Mouse (Mus musculus) heart, embryonic 13.5 days (tissue): ENCODE measurements around the gene Crybb3. TPM values are rescaled to one million over a fixed set of nuclear protein-coding genes. Genes with fewer than 3 reads are reported as not detected.
A peak's percentile ranks its signal among the peaks of the same experiment; 100 is the strongest.

ENCODE experiments used
- ATAC-seq: fragments of 200-750 bp; cut with Nextera tagmentation; 2 replicates; pipeline ENCODE4 v1.8.0; 2017; ENCODE audit warnings: moderate TSS enrichment; ENCODE audit not compliant: insufficient number of reproducible peaks, low FRiP score, low TSS enrichment; ENCODE audit errors: extremely low read depth
- H3K27ac ChIP-seq: fragments of 300-500 bp; sonication (generic); replicated peaks from 2 replicates; pipeline ENCODE4 v1.5.1; 2015; ENCODE audit warnings: moderate library complexity, mild to moderate bottlenecking, inconsistent platforms
- H3K27me3 ChIP-seq: fragments of 300-500 bp; sonication (generic); replicated peaks from 2 replicates; pipeline ENCODE4 v1.6.1; 2015; ENCODE audit warnings: mild to moderate bottlenecking, inconsistent platforms
- H3K36me3 ChIP-seq: fragments of 300-500 bp; sonication (generic); 2 replicates; pipeline ENCODE4 v1.6.1; 2015; ENCODE audit warnings: mild to moderate bottlenecking, inconsistent platforms
- H3K4me1 ChIP-seq: fragments of 300-500 bp; sonication (generic); 2 replicates; pipeline ENCODE4 v1.6.1; 2015; ENCODE audit warnings: inconsistent platforms
- H3K4me2 ChIP-seq: fragments of 300-500 bp; sonication (generic); 2 replicates; pipeline ENCODE4 v1.6.1; 2015; ENCODE audit warnings: inconsistent platforms, mild to moderate bottlenecking, moderate library complexity
- H3K4me3 ChIP-seq: fragments of 300-500 bp; sonication (generic); 2 replicates; pipeline ENCODE4 v1.5.1; 2015; ENCODE audit warnings: moderate library complexity, mild to moderate bottlenecking, inconsistent platforms
- H3K9ac ChIP-seq: fragments of 300-500 bp; sonication (generic); 2 replicates; pipeline ENCODE4 v1.6.1; 2015; ENCODE audit warnings: inconsistent platforms, mild to moderate bottlenecking, moderate library complexity
- H3K9me3 ChIP-seq: fragments of 300-500 bp; sonication (generic); 2 replicates; pipeline ENCODE4 v1.6.1; 2016; ENCODE audit warnings: inconsistent platforms
- WGBS: fragments of 180-500 bp; shearing (Covaris S2); methylation state at CpG from one replicate; pipeline ENCODE4 v1.1.7; 2015; ENCODE audit warnings: mixed read lengths; 5-methylcytosine and 5-hydroxymethylcytosine counted together
- polyA plus RNA-seq: library from polyadenylated mRNA; unstranded; fragments of >200 nt; fragmentation: Nextera tagmentation; extraction: Ambion mirVana; gene quantifications from 2 replicates; pipeline ENCODE4 v1.2.1, GENCODE M21; 2015

The Crybb3 gene
- 0.86 and 0.93 TPM in 2 replicates for polyA plus RNA-seq

DNA sequence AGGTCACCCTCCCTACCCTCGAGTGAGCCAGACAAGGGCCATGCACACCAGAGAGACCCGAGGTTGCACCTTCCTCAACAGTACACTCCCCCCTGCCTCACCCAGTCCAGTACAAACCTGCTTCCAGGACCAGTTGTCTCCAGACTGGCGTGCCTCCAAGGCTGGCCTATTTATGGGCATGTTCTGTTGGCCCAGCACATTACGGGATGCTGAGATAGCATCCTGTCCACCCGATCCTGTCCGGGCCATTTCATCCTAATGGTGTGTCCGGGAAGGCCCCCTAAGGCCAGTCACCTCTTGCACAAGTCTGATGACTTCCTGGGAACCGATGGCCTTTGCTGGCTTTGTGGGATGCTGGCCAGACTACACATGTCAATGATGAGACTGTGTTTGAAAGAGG, at the start of gene Crybb3:
Crybb3 (minus strand) TSS at position 146 of the 400 bp plus-strand sequence.
- peak within 1 kb of the TSS; percentile 60 for H3K4me2 ChIP-seq
- peaks cover 27% of the 10 kb centered on the region for H3K4me1 ChIP-seq
- peaks cover 7% of the 10 kb centered on the region; the same call in 1 of the 2 replicates for H3K9me3 ChIP-seq
- peak within 1 kb of the TSS; percentile 54; the same call in 1 of the 2 replicates for H3K9ac ChIP-seq
- 0 out of 2 replicates have a peak, but pooled peaks have one; percentile 22 for ATAC-seq
- H3K36me3 ChIP-seq = peaks cover 7% of the 10 kb centered on the region; the same call in 1 of the 2 replicates
- 55% methylated on average over 8 of the region's 8 CpGs for WGBS
- peaks cover 22% of the 10 kb centered on the region for H3K27me3 ChIP-seq
- H3K4me3 ChIP-seq = no peak within 1 kb of the TSS
- peak within 1 kb of the TSS; percentile 45 for H3K27ac ChIP-seq

DNA sequence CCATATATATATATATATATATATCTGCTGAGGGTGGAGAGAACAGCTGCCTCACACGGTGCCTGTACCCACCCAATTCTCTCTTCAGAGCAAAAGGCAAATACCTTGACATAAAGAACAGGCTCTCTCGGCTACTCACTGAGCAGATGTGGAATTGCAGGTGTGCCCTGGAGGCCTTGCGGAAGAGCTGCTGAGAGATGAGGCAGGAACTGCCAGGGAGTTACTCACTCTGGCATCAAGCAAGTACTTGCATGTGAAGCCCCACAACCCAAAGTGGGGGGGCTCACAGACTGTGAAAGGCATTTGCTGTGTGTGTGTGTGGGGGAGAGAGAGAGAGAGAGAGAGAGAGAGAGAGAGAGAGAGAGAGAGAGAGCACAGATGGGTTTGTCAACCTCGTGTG, 47.0 kb upstream of the Crybb3 start:
- peaks cover 77% of the 10 kb centered on the region for H3K4me1 ChIP-seq
- WGBS = 64% methylated on average over 4 of the region's 4 CpGs
- H3K9me3 ChIP-seq = no peaks in the 10 kb centered on the region
- no peak overlapping the region for H3K4me2 ChIP-seq
- H3K9ac ChIP-seq = peak overlapping the region; percentile 24; the same call in 1 of the 2 replicates
- H3K27ac ChIP-seq = no peak overlapping the region
- H3K36me3 ChIP-seq = peaks cover 29% of the 10 kb centered on the region
- no peak overlapping the region for H3K4me3 ChIP-seq
- no peak for ATAC-seq
- H3K27me3 ChIP-seq = no peaks in the 10 kb centered on the region

DNA sequence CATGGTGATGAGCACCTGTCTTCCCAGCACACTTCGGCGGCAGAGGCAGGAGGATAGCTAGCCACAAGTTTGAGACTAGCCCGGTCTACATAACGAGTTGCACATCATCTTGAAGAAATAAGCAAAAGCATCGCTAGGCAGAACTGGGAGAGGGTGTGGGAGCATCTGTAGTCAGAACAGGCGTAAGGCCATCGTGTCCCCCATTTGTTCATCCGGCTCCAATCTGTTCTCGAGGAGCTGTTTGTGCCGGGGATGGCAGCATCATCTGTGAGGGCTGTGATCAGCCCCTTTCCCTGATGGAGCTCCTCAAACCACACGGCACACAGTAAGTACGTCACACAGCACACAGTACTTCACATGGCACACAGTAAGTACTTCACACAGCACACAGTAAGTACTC, 45.1 kb upstream of the Crybb3 start:
- H3K27ac ChIP-seq = no peak overlapping the region
- peaks cover 77% of the 10 kb centered on the region for H3K4me1 ChIP-seq
- H3K4me2 ChIP-seq = no peak overlapping the region
- no peaks in the 10 kb centered on the region for H3K27me3 ChIP-seq
- no peaks in the 10 kb centered on the region for H3K9me3 ChIP-seq
- no peak overlapping the region for H3K9ac ChIP-seq
- 87% methylated on average over 12 of the region's 12 CpGs for WGBS
- ATAC-seq = no peak
- H3K4me3 ChIP-seq = no peak overlapping the region
- H3K36me3 ChIP-seq = peaks cover 25% of the 10 kb centered on the region

DNA sequence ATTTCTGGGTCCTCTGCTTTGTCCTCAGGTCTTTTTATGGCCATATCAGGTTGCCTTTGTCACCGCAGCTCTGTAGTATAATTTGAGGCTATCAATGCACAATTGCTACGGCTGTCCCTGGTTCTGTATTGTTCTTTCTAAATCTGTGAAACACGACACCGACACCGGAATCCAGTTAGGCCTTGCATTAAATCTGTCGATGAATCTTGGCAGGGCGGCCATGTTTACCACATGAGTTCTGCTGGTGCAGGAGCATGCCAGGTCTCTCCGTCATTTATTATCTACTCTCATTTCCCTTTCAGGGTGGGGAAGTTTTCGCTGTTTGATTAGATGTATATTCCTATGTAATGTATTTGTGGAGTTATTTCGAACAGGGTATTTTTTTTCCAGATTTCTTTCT, 42.3 kb upstream of the Crybb3 start:
- no peak for ATAC-seq
- Histone ChIP-seq H3K27me3 (no peaks in the 10 kb centered on the region), H3K4me2 (no peak overlapping the region), H3K9ac (no peak overlapping the region; the same call in 1 of the 2 replicates), H3K9me3 (no peaks in the 10 kb centered on the region), H3K4me1 (peaks cover 81% of the 10 kb centered on the region), H3K36me3 (peaks cover 19% of the 10 kb centered on the region), H3K27ac (peak overlapping the region; percentile 61), H3K4me3 (no peak overlapping the region)
- WGBS = 59% methylated on average over 10 of the region's 10 CpGs

DNA sequence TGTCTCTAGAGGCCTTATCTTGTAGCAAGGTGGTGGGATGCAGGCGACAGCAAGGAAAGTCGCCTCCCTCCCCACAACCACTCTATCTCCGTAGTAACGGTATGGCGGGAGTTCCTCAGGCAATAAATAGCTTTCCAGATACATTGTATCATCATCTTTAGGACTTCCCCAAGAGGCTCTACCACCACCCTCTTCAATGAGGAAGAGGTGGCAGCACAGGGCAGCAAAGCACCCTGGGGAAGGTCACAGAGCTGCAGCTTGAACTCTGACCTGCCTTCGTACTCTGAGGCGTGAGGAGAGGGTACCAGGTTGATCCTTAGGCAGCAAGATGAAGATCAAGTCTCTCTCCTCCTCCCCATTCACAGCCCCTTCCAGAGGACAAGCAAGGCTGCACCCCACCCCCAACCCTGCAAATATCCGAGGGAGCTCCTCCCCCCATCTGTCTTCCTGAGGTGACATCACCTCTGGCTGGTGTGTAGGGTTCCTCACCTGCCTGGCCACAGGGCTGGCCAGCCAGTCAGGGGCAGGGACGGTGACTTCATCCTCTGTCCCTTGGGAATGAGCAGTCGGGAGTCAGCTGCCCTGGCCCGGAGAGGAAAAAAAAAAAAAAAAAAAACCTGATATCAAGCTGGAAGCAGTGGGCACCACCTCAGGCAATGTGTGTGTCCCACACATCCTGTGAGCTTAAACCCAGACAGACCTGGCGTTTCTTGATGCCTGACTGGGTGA, 41.1 kb upstream of the Crybb3 start:
- no peaks in the 10 kb centered on the region for H3K27me3 ChIP-seq
- H3K27ac ChIP-seq = peak overlapping the region; percentile 61
- H3K36me3 ChIP-seq = peaks cover 18% of the 10 kb centered on the region; the same call in 1 of the 2 replicates
- 17% methylated on average over 12 of the region's 12 CpGs for WGBS
- H3K9me3 ChIP-seq = no peaks in the 10 kb centered on the region
- H3K4me3 ChIP-seq = no peak overlapping the region
- H3K9ac ChIP-seq = peak overlapping the region; percentile 45
- peaks cover 80% of the 10 kb centered on the region for H3K4me1 ChIP-seq
- peak overlapping the region; percentile 34 for H3K4me2 ChIP-seq
- ATAC-seq = peak; percentile 39; the same call in 1 of the 2 replicates

DNA sequence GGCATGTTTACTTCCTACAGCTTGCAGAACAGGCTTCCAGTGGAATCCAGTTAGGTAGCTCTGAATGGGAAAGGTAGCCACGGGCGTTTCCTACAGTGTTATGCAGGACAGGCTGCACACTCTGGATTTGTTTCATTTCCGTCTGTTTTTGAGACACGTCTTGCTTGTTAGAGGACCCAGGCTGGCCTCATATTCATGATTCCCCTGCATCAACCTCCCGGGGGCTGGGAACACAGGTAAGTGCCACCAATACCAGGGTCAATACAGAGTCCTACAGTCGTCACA, 40.1 kb upstream of the Crybb3 start:
- peak overlapping the region; percentile 12 for H3K9ac ChIP-seq
- 63% methylated on average over 6 of the region's 6 CpGs for WGBS
- no peak overlapping the region for H3K4me2 ChIP-seq
- no peaks in the 10 kb centered on the region for H3K9me3 ChIP-seq
- H3K27me3 ChIP-seq = no peaks in the 10 kb centered on the region
- ATAC-seq = no peak
- no peak overlapping the region for H3K4me3 ChIP-seq
- H3K27ac ChIP-seq = peak overlapping the region; percentile 61
- peaks cover 82% of the 10 kb centered on the region for H3K4me1 ChIP-seq
- H3K36me3 ChIP-seq = peaks cover 11% of the 10 kb centered on the region; the same call in 1 of the 2 replicates

DNA sequence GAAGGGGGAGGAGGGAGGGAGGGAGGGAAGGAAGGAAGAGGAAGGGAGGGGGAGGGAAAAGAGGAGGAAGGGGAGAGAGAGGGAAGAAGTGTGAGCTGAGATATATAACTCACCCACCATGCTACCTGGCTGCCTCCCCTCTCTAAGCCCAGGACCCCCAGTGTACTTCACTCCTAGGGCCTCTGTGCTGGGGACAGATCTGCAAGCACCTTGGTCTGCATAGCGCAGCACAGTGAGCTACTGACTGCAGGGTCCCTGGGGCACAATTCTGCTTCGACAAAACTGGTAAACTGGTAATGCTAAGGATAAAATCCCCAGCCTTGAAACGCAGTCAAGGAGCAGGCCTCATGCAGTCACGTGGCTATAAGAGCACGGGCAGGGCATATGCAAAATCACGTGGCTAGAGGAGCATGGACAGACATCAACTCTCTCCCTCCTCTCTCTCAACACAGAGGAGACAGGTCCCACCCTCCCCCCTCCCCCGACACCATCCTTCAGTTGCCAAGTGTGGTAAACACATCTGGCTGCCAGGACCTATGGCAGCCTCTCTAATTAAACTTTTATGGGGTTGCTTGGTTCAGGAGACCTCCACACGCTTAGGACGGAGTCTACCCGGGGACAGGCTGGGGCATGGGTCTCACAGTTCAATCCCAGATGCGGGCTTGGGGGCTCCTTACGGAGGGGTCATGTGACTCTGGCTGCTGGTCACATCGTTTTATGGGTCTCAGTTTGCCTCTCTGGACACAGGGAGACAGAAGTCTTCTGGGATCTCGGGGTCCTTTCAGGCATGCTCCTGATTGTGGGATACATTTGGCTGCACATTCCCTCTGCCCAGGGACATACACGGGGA, 39.6 kb upstream of the Crybb3 start:
- peaks cover 6% of the 10 kb centered on the region; the same call in 1 of the 2 replicates for H3K36me3 ChIP-seq
- no peak for ATAC-seq
- H3K9me3 ChIP-seq = no peaks in the 10 kb centered on the region
- H3K4me1 ChIP-seq = peaks cover 88% of the 10 kb centered on the region
- no peak overlapping the region for H3K4me3 ChIP-seq
- no peak overlapping the region for H3K4me2 ChIP-seq
- 29% methylated on average over 15 of the region's 15 CpGs for WGBS
- H3K27me3 ChIP-seq = no peaks in the 10 kb centered on the region
- H3K27ac ChIP-seq = peak overlapping the region; percentile 61; the same call in 1 of the 2 replicates
- H3K9ac ChIP-seq = peak overlapping the region; percentile 12

DNA sequence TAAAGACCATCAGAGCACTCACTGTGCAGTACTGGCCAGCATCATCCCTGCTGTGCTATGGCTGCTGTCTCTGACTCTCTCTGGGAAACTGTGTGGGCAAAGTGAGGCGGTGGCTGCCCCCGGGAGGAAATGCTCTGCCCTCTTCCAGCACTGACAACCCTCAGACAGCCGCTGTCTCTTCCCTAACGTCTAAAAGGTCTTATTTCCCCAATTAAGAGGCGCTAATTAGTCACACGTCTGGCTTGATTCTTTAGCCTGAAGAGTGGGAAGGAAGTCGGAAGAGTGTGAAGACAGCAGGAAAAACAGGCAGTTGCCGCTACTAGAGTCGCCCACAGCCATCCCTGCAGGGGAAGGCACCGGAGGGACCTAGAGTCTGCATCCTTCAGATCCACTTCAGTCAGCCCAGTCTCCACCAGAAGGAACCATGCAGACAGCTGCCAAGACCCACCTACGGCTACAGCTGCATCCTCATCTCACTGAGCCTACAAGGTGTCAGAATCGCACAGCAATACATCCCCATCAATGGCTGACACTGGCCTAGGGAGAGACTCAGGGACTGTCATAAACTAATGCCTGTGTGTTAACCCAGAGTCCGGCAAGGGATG, 38.6 kb upstream of the Crybb3 start:
- no peaks in the 10 kb centered on the region for H3K27me3 ChIP-seq
- H3K4me2 ChIP-seq = no peak overlapping the region
- H3K4me1 ChIP-seq = peaks cover 98% of the 10 kb centered on the region
- 0 out of 2 replicates have a peak, but pooled peaks cover 3% of the 10 kb centered on the region for H3K36me3 ChIP-seq
- H3K27ac ChIP-seq = peak overlapping the region; percentile 28
- 0 out of 2 replicates have a peak overlapping the region, but pooled peaks have one; percentile 37 for H3K9ac ChIP-seq
- WGBS = 35% methylated on average over 13 of the region's 13 CpGs
- no peak overlapping the region for H3K4me3 ChIP-seq
- no peak for ATAC-seq
- no peaks in the 10 kb centered on the region for H3K9me3 ChIP-seq

DNA sequence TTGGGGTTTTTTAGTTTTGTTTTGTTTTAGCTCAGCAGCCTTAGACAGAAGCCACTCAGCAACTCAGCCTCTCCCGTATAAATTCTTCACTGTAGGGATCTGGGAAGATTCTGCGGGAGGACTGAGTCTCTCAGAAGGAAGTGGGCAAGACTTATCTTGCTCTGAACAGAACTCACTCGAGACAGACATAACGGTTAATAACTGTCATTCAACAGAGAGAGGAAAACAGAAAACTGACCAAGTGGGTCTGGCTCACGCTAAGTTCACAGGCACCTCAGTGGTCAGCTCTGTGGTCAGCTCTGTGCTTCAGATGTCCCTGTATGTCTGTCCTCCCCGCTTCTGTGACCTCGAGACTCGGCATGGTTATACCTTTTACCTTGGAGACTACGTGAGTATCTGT, 37.9 kb upstream of the Crybb3 start:
- H3K9ac ChIP-seq = 0 out of 2 replicates have a peak overlapping the region, but pooled peaks have one; percentile 29
- no peak for ATAC-seq
- no peaks in the 10 kb centered on the region for H3K9me3 ChIP-seq
- peaks cover 98% of the 10 kb centered on the region for H3K4me1 ChIP-seq
- no peaks in the 10 kb centered on the region for H3K27me3 ChIP-seq
- no peak overlapping the region for H3K4me3 ChIP-seq
- 0 out of 2 replicates have a peak, but pooled peaks cover 3% of the 10 kb centered on the region for H3K36me3 ChIP-seq
- peak overlapping the region; percentile 28; the same call in 1 of the 2 replicates for H3K27ac ChIP-seq
- H3K4me2 ChIP-seq = no peak overlapping the region
- 50% methylated on average over 9 of the region's 9 CpGs for WGBS

DNA sequence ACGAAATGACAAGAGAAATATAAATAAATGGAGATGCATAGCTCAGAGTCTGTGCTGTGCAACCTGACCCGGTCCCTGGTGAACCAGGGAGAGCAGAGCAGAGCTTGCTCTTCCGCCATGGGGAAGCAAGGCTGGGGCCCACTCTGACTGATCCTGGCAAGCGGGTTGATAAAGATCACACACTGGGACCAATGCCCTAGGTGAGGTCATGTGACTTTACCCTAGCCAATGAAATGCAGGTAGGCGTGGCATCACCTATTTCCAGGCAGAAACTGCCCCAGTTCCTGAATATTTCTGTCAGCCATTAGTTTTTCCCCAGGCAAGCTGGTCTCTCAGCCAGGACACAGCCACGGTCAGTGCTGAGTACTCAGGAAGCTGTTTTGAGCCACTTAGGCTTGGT, 37.3 kb upstream of the Crybb3 start:
- H3K9me3 ChIP-seq = no peaks in the 10 kb centered on the region
- H3K36me3 ChIP-seq = 0 out of 2 replicates have a peak, but pooled peaks cover 3% of the 10 kb centered on the region
- ATAC-seq = no peak
- H3K27ac ChIP-seq = peak overlapping the region; percentile 26
- H3K9ac ChIP-seq = peak overlapping the region; percentile 29; the same call in 1 of the 2 replicates
- H3K4me3 ChIP-seq = no peak overlapping the region
- WGBS = 42% methylated on average over 6 of the region's 6 CpGs
- no peaks in the 10 kb centered on the region for H3K27me3 ChIP-seq
- H3K4me2 ChIP-seq = no peak overlapping the region
- peaks cover 98% of the 10 kb centered on the region for H3K4me1 ChIP-seq

DNA sequence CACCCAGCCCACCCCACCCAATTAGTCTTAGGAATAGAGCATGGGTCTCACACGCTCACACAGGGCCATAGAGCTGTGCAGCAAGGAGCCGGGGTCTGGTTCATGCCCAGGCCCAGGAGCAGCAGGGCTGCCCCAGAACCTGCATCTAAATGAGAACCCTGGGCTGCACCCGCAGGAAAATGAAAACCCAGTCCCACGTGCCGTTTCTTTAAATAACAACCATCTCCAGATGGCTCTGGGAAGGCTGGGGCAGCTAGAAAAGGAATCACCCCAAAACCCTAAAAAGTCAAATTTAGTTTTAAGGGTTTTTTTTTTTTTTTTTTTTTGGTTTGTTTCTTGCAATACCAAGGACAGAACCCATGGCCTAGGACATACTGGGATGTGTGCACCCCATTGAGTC, 36.0 kb upstream of the Crybb3 start:
- H3K36me3 ChIP-seq = 0 out of 2 replicates have a peak, but pooled peaks cover 3% of the 10 kb centered on the region
- no peak overlapping the region for H3K4me2 ChIP-seq
- H3K9ac ChIP-seq = no peak overlapping the region
- WGBS = 62% methylated on average over 5 of the region's 5 CpGs
- ATAC-seq = no peak
- H3K4me1 ChIP-seq = peaks cover 98% of the 10 kb centered on the region
- H3K9me3 ChIP-seq = no peaks in the 10 kb centered on the region
- H3K4me3 ChIP-seq = no peak overlapping the region
- H3K27me3 ChIP-seq = no peaks in the 10 kb centered on the region
- H3K27ac ChIP-seq = no peak overlapping the region
